Mouse (Mus musculus) bone marrow macrophage, adult 2 months (primary cell): ENCODE data around the gene Zfp189. TPM values are rescaled to one million over a fixed set of nuclear protein-coding genes. Genes with fewer than 3 reads are reported as not detected.

ENCODE experiments used
- H3K27ac ChIP-seq: 2 replicates; pipeline ENCODE4 v1.5.1; 2012; ENCODE audit warnings: low read depth, low read length; ENCODE audit not compliant: insufficient read depth
- H3K4me1 ChIP-seq: 2 replicates; pipeline ENCODE4 v1.6.1; 2012; ENCODE audit warnings: low read length; ENCODE audit not compliant: control insufficient read depth, insufficient read depth
- H3K4me3 ChIP-seq: 2 replicates; pipeline ENCODE4 v1.5.1; 2012; ENCODE audit warnings: mild to moderate bottlenecking, low read length, moderate library complexity; ENCODE audit not compliant: insufficient read depth
- CTCF ChIP-seq: IDR thresholded peaks from 2 replicates; pipeline ENCODE4 v1.5.1; 2012; ENCODE audit warnings: low read depth, mild to moderate bottlenecking, low read length, moderate library complexity
- POLR2A ChIP-seq: IDR thresholded peaks from 2 replicates; pipeline ENCODE4 v1.6.1; 2012; ENCODE audit warnings: mild to moderate bottlenecking, low read depth, low read length, borderline replicate concordance
- polyA plus RNA-seq: library from polyadenylated mRNA; stranded (reverse); fragments of >200 nt; gene quantifications from 2 replicates; pipeline ENCODE4 v1.2.4, GENCODE M21; 2012; ENCODE audit not compliant: missing spikeins, insufficient read depth, insufficient read length

Gene Zfp189
- polyA plus RNA-seq, 1 experiment, result 5.5 TPM

- Histone ChIP-seq H3K27ac (no peak overlapping the region), H3K4me3 (no peak overlapping the region), H3K4me1 (no peaks in the 10 kb centered on the region)
- TF ChIP-seq POLR2A (no peak), CTCF (no peak)
These were observed 15.7 kb downstream of the Zfp189 start for GRCm38 (mm10) chr4:49536671-49537070.

GRCm38 (mm10) chr4:49539665-49540064 lies 18.7 kb downstream of the Zfp189 start:
- no peaks in the 10 kb centered on the region for H3K4me1 ChIP-seq
- no peak for TF ChIP-seq POLR2A
- TF ChIP-seq CTCF, result no peak
- no peak overlapping the region for H3K27ac ChIP-seq
- H3K4me3 ChIP-seq, result no peak overlapping the region

GRCm38 (mm10) chr4:49540966-49541365 lies 20.0 kb downstream of the Zfp189 start:
- Histone ChIP-seq H3K4me3 (no peak overlapping the region), H3K27ac (no peak overlapping the region), H3K4me1 (no peaks in the 10 kb centered on the region)
- TF ChIP-seq CTCF (no peak), POLR2A (no peak)

DNA sequence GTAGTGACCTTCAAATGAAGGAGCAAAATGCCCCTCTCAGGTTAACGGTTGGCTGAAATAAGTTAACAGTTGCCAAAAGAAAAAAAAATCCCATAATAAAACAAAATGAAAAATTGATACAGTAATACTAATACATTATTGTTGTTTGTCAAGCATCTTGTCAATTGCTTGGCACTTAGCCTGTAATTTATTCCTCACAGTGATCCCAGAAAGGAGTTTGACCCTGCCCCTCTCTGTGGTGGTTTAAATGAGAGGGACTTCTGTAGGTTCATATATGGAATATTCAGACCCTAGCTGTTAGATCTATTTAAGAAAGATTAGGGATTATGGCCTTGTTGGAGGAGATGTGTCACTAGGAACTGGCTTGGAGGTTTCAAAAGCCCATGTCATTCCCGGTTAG lies 25.1 kb downstream of the Zfp189 start:
- Histone ChIP-seq H3K4me3 (no peak overlapping the region), H3K4me1 (no peaks in the 10 kb centered on the region), H3K27ac (no peak overlapping the region)
- TF ChIP-seq CTCF (no peak), POLR2A (no peak)

- Histone ChIP-seq H3K4me1 (no peaks in the 10 kb centered on the region), H3K27ac (no peak overlapping the region), H3K4me3 (no peak overlapping the region)
- TF ChIP-seq POLR2A (no peak), CTCF (no peak)
These were observed 26.0 kb downstream of the Zfp189 start for GRCm38 (mm10) chr4:49546873-49547543.

DNA sequence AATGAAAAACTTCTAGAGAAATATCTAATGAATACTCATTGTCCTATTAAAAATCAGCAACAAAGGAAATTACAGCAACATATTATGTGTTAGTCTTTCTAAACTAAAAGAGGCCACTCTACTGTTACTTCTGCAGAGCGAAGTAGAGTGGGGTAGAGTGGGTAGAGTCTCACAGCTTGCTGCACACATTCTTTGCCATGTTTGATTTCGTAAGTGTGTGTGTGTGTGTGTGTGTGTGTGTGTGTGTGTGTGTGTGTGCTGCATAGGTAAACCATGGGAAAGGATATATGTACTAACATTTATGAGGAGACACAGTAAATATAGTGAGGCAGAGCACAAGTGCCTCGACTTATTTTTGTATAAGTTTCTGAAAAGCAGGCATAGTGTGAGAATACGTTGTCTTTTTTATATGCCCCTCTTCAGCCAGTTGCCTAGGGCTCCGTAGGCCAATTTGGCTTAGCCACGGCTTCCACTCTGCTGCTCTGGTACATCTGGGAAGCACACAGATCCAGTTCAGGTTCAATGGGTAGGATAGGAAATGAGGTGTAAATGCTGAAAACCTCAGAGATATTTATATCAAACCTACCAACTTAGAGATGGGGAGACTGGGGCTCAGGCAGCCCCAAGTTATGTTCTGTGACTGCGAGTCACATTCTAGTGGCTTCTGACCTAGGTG lies 26.7 kb downstream of the Zfp189 start:
- H3K4me1 ChIP-seq, result no peaks in the 10 kb centered on the region
- H3K27ac ChIP-seq, result no peak overlapping the region
- H3K4me3 ChIP-seq, result no peak overlapping the region
- TF ChIP-seq POLR2A (no peak), CTCF (no peak)

DNA sequence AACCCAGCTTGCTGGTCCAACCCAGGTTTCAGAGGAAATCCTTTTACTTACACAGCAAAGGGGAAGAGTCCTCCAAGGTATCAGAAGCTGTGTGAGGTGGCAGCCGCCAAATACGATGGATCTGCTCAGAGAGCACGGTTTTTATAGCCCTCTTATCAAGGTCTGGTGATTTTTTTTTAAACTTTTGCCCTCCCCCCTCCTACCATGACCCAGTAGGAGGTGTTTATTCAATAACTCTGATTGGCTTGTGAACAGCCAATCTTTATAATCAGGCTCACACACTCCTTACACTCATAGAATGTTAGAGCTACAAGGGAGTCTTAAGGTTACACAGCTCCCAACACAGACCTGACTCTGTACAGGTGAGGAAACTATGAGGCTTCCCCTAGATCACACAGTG lies 28.4 kb downstream of the Zfp189 start, which contains the start of gene Aldob:
Gene Aldob (minus strand): TSS at position 164 of the 400 bp plus-strand sequence.
- no peak within 1 kb of the TSS for H3K27ac ChIP-seq
- H3K4me3 ChIP-seq, result no peak within 1 kb of the TSS
- no peaks in the 10 kb centered on the region for H3K4me1 ChIP-seq
- TF ChIP-seq CTCF, result no peak
- TF ChIP-seq POLR2A, result no peak

DNA sequence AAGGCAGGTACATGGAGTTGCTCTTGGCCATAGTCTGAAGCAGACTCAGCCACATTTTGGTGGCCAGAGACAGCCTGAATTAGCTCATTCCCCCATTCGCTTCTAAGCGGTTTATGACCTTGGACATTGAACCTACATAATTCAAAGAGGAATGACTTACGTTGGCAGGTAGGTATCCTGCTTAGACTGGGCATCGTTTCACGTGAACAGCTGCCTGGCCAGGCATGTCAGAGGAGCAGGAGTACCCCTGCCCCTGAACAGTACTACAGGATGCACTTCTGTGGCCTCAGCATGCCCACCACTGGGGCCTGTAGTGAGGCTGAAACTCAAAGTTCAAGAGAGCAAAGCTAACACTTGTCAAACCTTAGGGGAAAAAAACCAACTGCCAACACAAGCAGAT lies 32.4 kb downstream of the Zfp189 start:
- no peaks in the 10 kb centered on the region for H3K4me1 ChIP-seq
- H3K4me3 ChIP-seq, result no peak overlapping the region
- no peak overlapping the region for H3K27ac ChIP-seq
- TF ChIP-seq CTCF (no peak), POLR2A (no peak)

DNA sequence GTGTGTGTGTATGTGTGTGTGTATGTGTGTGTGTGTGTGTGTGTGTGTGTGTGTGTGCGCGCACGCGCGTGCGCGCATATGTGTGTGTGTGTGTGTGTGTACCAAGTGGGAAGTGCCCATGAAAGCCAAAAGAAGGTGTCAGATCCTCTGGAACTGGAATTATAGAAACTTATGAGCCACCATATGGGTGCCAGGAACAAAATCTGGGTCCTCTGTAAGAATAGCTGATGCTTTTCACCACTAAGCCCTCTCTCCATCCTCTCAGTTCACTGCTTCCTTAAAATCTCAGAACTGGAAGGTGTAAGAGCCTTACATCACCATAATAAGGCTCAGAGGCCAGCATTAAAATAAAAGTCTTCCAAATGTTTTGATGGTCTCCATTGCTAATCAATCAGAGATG lies 36.4 kb downstream of the Zfp189 start:
- Histone ChIP-seq H3K4me1 (no peaks in the 10 kb centered on the region), H3K4me3 (no peak overlapping the region), H3K27ac (no peak overlapping the region)
- no peak for TF ChIP-seq POLR2A
- no peak for TF ChIP-seq CTCF

DNA sequence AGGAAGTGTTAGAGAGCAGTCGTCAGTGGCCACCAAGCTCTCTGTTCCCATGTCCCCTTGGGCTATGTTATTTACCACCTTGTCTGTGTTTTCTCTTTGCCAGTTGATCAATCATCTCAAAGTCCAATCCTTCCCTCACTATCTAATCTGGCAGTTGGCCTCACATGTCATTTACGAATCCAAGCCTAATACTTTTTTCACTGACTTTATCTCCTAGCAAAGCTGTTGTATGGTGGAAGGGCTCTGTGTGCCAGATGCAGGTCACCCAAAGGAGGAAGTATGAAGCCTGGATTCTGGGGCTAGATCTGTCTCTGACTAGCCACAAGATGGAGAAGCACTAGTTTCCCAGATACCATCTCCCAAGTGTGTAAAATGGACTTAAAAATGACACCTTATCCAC lies 37.2 kb downstream of the Zfp189 start:
- no peak overlapping the region for H3K4me3 ChIP-seq
- TF ChIP-seq POLR2A (no peak), CTCF (no peak)
- no peak overlapping the region for H3K27ac ChIP-seq
- H3K4me1 ChIP-seq, result no peaks in the 10 kb centered on the region
